Mouse (Mus musculus): ENCODE measurements around the gene Prpsap1. TPM values are rescaled to one million over a fixed set of nuclear protein-coding genes. Genes with fewer than 3 reads are reported as not detected.

The Prpsap1 gene
- polyA plus RNA-seq, 1 experiment from 2014 or later, result 201 TPM

- H3K27ac ChIP-seq (ENCODE audit: low read length), result peak overlapping the region; percentile 85
- peak overlapping the region; percentile 58 for H3K4me3 ChIP-seq (replicated peaks; ENCODE audit: low read length)
- H3K4me2 ChIP-seq (ENCODE audit: low read length), result peak overlapping the region; percentile 95
- H3K27me3 ChIP-seq (replicated peaks; ENCODE audit: control insufficient read depth, insufficient read depth, low read length), result peaks cover 4% of the 10 kb centered on the region; the same call in 1 of the 2 replicates
- 0 out of 2 replicates have a peak, but pooled peaks cover 2% of the 10 kb centered on the region for H3K36me3 ChIP-seq (ENCODE audit: control insufficient read depth, insufficient read depth)
- peaks cover 30% of the 10 kb centered on the region for H3K4me1 ChIP-seq (replicated peaks; ENCODE audit: control insufficient read depth, insufficient read depth, low read length)
- H3K9ac ChIP-seq (replicated peaks; ENCODE audit: low read depth, low read length), result peak overlapping the region; percentile 74
- no peak for ATAC-seq
- WGBS, result 51% methylated on average over 12 of the region's 12 CpGs
- H3K9me3 ChIP-seq (ENCODE audit: control insufficient read depth, low read length), result no peaks in the 10 kb centered on the region
These were observed 58.8 kb downstream of the Prpsap1 start for GRCm38 (mm10) chr11:116434967-116435752.

DNA sequence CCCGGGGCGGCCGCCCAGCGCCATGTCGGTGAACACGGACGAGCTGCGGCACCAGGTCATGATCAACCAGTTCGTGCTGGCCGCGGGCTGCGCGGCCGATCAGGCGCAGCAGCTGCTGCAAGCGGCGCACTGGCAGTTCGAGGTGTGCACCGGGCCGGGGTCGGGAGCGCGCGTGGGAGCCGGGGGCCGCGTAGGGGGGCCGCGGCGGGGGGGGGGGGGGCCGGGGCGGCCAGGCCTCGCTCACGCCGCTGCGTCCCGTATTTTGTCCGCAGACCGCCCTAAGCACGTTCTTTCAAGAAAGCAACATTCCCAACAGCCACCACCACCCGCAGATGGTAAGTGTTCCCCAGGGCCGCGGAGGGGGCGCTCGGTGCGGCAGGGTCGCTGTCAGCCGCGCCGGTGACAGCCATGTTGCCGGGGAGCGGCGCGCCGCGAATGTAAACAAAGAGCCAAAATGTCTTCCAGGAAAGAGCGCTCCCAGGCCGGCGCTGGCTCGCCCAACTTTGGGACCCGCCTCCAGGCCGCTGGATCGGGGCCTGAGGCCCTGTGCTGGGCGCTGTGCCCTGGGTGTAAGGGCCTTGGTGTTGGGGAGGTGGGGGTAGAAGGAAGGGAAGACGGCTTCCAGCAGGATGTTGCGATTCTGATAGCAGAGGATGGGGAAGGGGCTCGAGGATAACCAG is 59.6 kb downstream of the Prpsap1 start:
- no peaks in the 10 kb centered on the region for H3K9me3 ChIP-seq (ENCODE audit: control insufficient read depth, low read length)
- peaks cover 4% of the 10 kb centered on the region; the same call in 1 of the 2 replicates for H3K27me3 ChIP-seq (replicated peaks; ENCODE audit: control insufficient read depth, insufficient read depth, low read length)
- whole genome bisulfite sequencing, result 0% methylated on average over 43 of the region's 67 CpGs
- peak; percentile 13 for ATAC-seq
- H3K4me2 ChIP-seq (ENCODE audit: low read length), result peak overlapping the region; percentile 95
- H3K36me3 ChIP-seq (ENCODE audit: control insufficient read depth, insufficient read depth), result 0 out of 2 replicates have a peak, but pooled peaks cover 2% of the 10 kb centered on the region
- H3K27ac ChIP-seq (ENCODE audit: low read length), result peak overlapping the region; percentile 85
- peak overlapping the region; percentile 74 for H3K9ac ChIP-seq (replicated peaks; ENCODE audit: low read depth, low read length)
- H3K4me1 ChIP-seq (replicated peaks; ENCODE audit: control insufficient read depth, insufficient read depth, low read length), result peaks cover 30% of the 10 kb centered on the region
- H3K4me3 ChIP-seq (replicated peaks; ENCODE audit: low read length), result peak overlapping the region; percentile 58

GRCm38 (mm10) chr11:116433356-116434286 is 60.4 kb downstream of the Prpsap1 start, which contains the start of gene Ubald2:
Gene Ubald2, plus strand, starts transcription at chr11:116434094.
- peak; percentile 97 for ATAC-seq
- H3K4me3 ChIP-seq (replicated peaks; ENCODE audit: low read length), result peak within 1 kb of the TSS; percentile 58
- peaks cover 30% of the 10 kb centered on the region for H3K4me1 ChIP-seq (replicated peaks; ENCODE audit: control insufficient read depth, insufficient read depth, low read length)
- peak within 1 kb of the TSS; percentile 74 for H3K9ac ChIP-seq (replicated peaks; ENCODE audit: low read depth, low read length)
- 2% methylated on average over 65 of the region's 66 CpGs for WGBS
- peaks cover 4% of the 10 kb centered on the region; the same call in 1 of the 2 replicates for H3K27me3 ChIP-seq (replicated peaks; ENCODE audit: control insufficient read depth, insufficient read depth, low read length)
- peak within 1 kb of the TSS; percentile 95 for H3K4me2 ChIP-seq (ENCODE audit: low read length)
- 0 out of 2 replicates have a peak, but pooled peaks cover 2% of the 10 kb centered on the region for H3K36me3 ChIP-seq (ENCODE audit: control insufficient read depth, insufficient read depth)
- H3K27ac ChIP-seq (ENCODE audit: low read length), result peak within 1 kb of the TSS; percentile 85
- no peaks in the 10 kb centered on the region for H3K9me3 ChIP-seq (ENCODE audit: control insufficient read depth, low read length)

DNA sequence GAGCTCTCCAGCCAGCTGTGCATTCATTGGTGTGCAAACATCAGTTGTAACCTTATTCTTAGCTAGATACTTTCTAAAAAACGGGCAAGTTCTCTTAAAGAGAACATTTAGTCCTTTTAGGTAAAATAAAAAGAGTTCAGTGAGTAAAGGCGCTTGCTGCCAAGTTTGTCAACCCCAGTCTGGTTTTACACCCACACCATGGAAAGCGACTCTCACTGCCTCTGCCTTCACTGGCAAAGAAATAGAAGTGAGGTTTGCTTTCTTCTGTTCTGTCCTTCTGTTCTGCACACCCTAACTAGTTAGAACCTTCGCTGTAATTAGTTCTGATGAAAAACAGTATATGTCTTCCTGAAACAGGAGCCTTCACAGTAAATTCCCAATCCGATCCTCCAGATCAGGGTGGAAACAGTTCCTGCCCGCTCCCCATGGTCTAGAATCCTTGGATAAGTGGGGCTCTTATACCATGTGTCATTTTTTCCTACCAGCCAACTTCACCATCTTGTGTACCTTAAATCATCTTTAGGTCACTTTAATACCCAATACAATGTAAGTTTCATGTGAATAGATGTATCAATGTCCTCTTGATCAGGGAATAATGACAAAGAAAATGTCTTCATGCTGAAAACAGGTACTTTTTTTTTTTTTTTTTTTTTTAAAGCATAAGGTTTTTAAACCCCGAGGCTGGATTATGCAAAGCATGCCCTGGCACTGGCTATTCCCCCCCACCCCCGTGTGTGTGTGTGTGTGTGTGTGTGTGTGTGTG is 61.2 kb downstream of the Prpsap1 start:
- H3K4me3 ChIP-seq (replicated peaks; ENCODE audit: low read length), result no peak overlapping the region
- no peaks in the 10 kb centered on the region for H3K9me3 ChIP-seq (ENCODE audit: control insufficient read depth, low read length)
- H3K27me3 ChIP-seq (replicated peaks; ENCODE audit: control insufficient read depth, insufficient read depth, low read length), result peaks cover 4% of the 10 kb centered on the region; the same call in 1 of the 2 replicates
- ATAC-seq, result no peak
- 0 out of 2 replicates have a peak, but pooled peaks cover 2% of the 10 kb centered on the region for H3K36me3 ChIP-seq (ENCODE audit: control insufficient read depth, insufficient read depth)
- H3K27ac ChIP-seq (ENCODE audit: low read length), result no peak overlapping the region
- WGBS, result 57% methylated on average over 8 of the region's 8 CpGs
- H3K4me1 ChIP-seq (replicated peaks; ENCODE audit: control insufficient read depth, insufficient read depth, low read length), result peaks cover 29% of the 10 kb centered on the region
- no peak overlapping the region for H3K4me2 ChIP-seq (ENCODE audit: low read length)
- no peak overlapping the region for H3K9ac ChIP-seq (replicated peaks; ENCODE audit: low read depth, low read length)

GRCm38 (mm10) chr11:116432127-116432526 is 61.9 kb downstream of the Prpsap1 start:
- H3K4me3 ChIP-seq (replicated peaks; ENCODE audit: low read length), result no peak overlapping the region
- 0 out of 2 replicates have a peak, but pooled peaks cover 2% of the 10 kb centered on the region for H3K36me3 ChIP-seq (ENCODE audit: control insufficient read depth, insufficient read depth)
- H3K9me3 ChIP-seq (ENCODE audit: control insufficient read depth, low read length), result no peaks in the 10 kb centered on the region
- peaks cover 24% of the 10 kb centered on the region for H3K4me1 ChIP-seq (replicated peaks; ENCODE audit: control insufficient read depth, insufficient read depth, low read length)
- H3K27me3 ChIP-seq (replicated peaks; ENCODE audit: control insufficient read depth, insufficient read depth, low read length), result peaks cover 4% of the 10 kb centered on the region; the same call in 1 of the 2 replicates
- no peak for ATAC-seq
- no peak overlapping the region for H3K4me2 ChIP-seq (ENCODE audit: low read length)
- no peak overlapping the region for H3K27ac ChIP-seq (ENCODE audit: low read length)
- H3K9ac ChIP-seq (replicated peaks; ENCODE audit: low read depth, low read length), result no peak overlapping the region
- WGBS, result 45% methylated on average over 6 of the region's 6 CpGs

GRCm38 (mm10) chr11:116431428-116432077 is 62.4 kb downstream of the Prpsap1 start:
- Histone ChIP-seq H3K27me3 (replicated peaks; ENCODE audit: control insufficient read depth, insufficient read depth, low read length) (peaks cover 4% of the 10 kb centered on the region; the same call in 1 of the 2 replicates), H3K4me3 (replicated peaks; ENCODE audit: low read length) (no peak overlapping the region), H3K4me1 (replicated peaks; ENCODE audit: control insufficient read depth, insufficient read depth, low read length) (peaks cover 18% of the 10 kb centered on the region), H3K9me3 (ENCODE audit: control insufficient read depth, low read length) (no peaks in the 10 kb centered on the region), H3K4me2 (ENCODE audit: low read length) (no peak overlapping the region), H3K27ac (ENCODE audit: low read length) (no peak overlapping the region), H3K36me3 (ENCODE audit: control insufficient read depth, insufficient read depth) (no peaks in the 10 kb centered on the region), H3K9ac (replicated peaks; ENCODE audit: low read depth, low read length) (no peak overlapping the region)
- WGBS, result 46% methylated on average over 11 of the region's 11 CpGs
- ATAC-seq, result no peak

DNA sequence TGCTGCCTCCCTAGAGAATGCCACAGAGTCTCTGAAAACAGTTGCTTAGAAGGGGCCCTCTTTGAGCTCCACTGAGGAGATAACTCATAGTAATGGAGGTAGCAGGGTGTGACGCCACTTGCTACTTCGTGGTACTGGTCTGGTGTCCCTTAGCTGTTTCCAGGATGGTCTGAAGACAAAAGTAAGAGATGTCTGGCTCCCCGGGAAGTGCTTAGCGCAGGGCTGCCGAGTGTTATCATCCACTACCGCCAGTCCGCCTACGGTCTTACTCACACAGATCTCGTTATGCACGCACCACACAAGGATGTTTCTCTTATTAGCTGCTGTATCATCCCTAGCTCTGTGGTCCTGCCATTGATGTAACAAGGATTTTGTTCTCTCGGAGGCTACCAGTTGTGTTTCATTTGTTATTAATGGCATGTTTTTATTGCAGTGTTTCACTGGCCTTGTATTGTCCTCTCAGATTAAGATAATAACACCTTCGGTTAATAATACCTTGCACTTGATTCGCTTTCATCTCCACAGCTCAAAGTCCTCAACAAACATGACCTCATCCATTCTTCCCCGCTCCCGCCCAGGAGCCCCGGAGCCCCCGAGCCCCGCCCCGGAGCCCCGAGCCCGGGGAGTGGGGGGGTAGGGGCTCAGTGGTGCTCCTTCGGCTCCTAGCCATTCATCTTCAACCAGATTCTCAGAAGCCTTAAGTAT is 63.1 kb downstream of the Prpsap1 start:
- no peak for ATAC-seq
- Histone ChIP-seq H3K4me2 (ENCODE audit: low read length) (no peak overlapping the region), H3K4me3 (replicated peaks; ENCODE audit: low read length) (no peak overlapping the region), H3K27ac (ENCODE audit: low read length) (no peak overlapping the region), H3K27me3 (replicated peaks; ENCODE audit: control insufficient read depth, insufficient read depth, low read length) (peaks cover 4% of the 10 kb centered on the region; the same call in 1 of the 2 replicates), H3K9ac (replicated peaks; ENCODE audit: low read depth, low read length) (no peak overlapping the region), H3K36me3 (ENCODE audit: control insufficient read depth, insufficient read depth) (no peaks in the 10 kb centered on the region), H3K4me1 (replicated peaks; ENCODE audit: control insufficient read depth, insufficient read depth, low read length) (peaks cover 11% of the 10 kb centered on the region), H3K9me3 (ENCODE audit: control insufficient read depth, low read length) (no peaks in the 10 kb centered on the region)
- WGBS, result 19% methylated on average over 22 of the region's 22 CpGs

All from forebrain, embryonic 16.5 days (tissue).